8 mouse cellular contexts compared by ENCODE assay signal in genomic region chr17:29305058-29305806, GRCm38 (mm10). TPM values are rescaled to one million over a fixed set of nuclear protein-coding genes. Genes with fewer than 3 reads are reported as not detected.
DNase-seq lines count a peak whose midpoint lies in the region; ATAC-seq and TF ChIP-seq lines count a peak whose summit lies in the region.

No protein-coding gene starts in this region.

- no peak for TF ChIP-seq EP300 in heart, adult 2 months (IDR thresholded peaks at IDR 0.05; ENCODE audit: insufficient read depth, low read depth, low read length)

- TF ChIP-seq POLR2A in bone marrow, adult 2 months (IDR thresholded peaks at IDR 0.05; ENCODE audit: borderline replicate concordance, control insufficient read depth, low read depth, low read length), result no peak
- TF ChIP-seq POLR2A in heart, adult 2 months (IDR thresholded peaks at IDR 0.05; ENCODE audit: insufficient read depth, low read depth, low read length), result no peak

- H3K27ac ChIP-seq in forebrain, embryonic 10.5 days, result peak overlapping the region; percentile 56
- H3K27ac ChIP-seq in forebrain, embryonic 15.5 days (replicated peaks), result no peak overlapping the region
- peak overlapping the region; percentile 64 for H3K27ac ChIP-seq in bone marrow, adult 2 months (ENCODE audit: control insufficient read depth, insufficient read depth, low read depth, low read length, poor library complexity)
- H3K27ac ChIP-seq in heart, adult 2 months, result peak overlapping the region; percentile 3
- H3K27ac ChIP-seq in limb, embryonic 13.5 days, result peak overlapping the region; percentile 69; the same call in 1 of the 2 replicates

- no peak overlapping the region for H3K4me3 ChIP-seq in forebrain, embryonic 10.5 days
- no peak overlapping the region for H3K4me3 ChIP-seq in forebrain, embryonic 15.5 days
- peak overlapping the region; percentile 30 for H3K4me3 ChIP-seq in bone marrow, adult 2 months (replicated peaks; ENCODE audit: control insufficient read depth, low read depth, low read length)
- H3K4me3 ChIP-seq in heart, adult 2 months, result no peak overlapping the region
- no peak overlapping the region for H3K4me3 ChIP-seq in limb, embryonic 13.5 days

- H3K79me2 ChIP-seq in heart, adult 2 months (replicated peaks; ENCODE audit: control insufficient read depth, insufficient read depth, low read length), result no peaks in the 10 kb centered on the region

- no peaks in the 10 kb centered on the region for H3K27me3 ChIP-seq in forebrain, embryonic 10.5 days (ENCODE audit: poor library complexity, severe bottlenecking)
- no peaks in the 10 kb centered on the region for H3K27me3 ChIP-seq in forebrain, embryonic 15.5 days
- no peaks in the 10 kb centered on the region for H3K27me3 ChIP-seq in heart, adult 2 months (ENCODE audit: control insufficient read depth, insufficient read depth, low read length)
- H3K27me3 ChIP-seq in limb, embryonic 13.5 days, result no peaks in the 10 kb centered on the region

- no peak for DNase-seq in forebrain, embryonic 10.5 days (ENCODE audit: extremely low spot score, low spot score)
- DNase-seq in heart, adult 2 months, result peak; percentile 63 to 68
- DNase-seq in ovary, postnatal 10 days (ENCODE audit: low spot score), result no peak
- DNase-seq in right cerebral cortex, adult 2 months (ENCODE audit: low spot score in 2 of 2), result no peak
- no peak for DNase-seq in adrenal gland, adult (ENCODE audit: inconsistent age in 2 of 2, low spot score in 1 of 2)

- H3K4me2 ChIP-seq in forebrain, embryonic 15.5 days (replicated peaks), result no peak overlapping the region
- H3K4me2 ChIP-seq in limb, embryonic 13.5 days (replicated peaks), result peak overlapping the region; percentile 35

- H3K36me3 ChIP-seq in forebrain, embryonic 10.5 days (replicated peaks), result peaks cover 22% of the 10 kb centered on the region
- peaks cover 15% of the 10 kb centered on the region for H3K36me3 ChIP-seq in forebrain, embryonic 15.5 days
- H3K36me3 ChIP-seq in heart, adult 2 months (ENCODE audit: control insufficient read depth, insufficient read depth, low read length), result no peaks in the 10 kb centered on the region
- peaks cover 23% of the 10 kb centered on the region for H3K36me3 ChIP-seq in limb, embryonic 13.5 days

- intact Hi-C loops in heart, adult 2 months (cut with DNase I), result no loop called here

- no peak for TF ChIP-seq CTCF in bone marrow, adult 2 months (IDR thresholded peaks at IDR 0.05; ENCODE audit: control insufficient read depth, insufficient read depth, low read length)
- TF ChIP-seq CTCF in heart, adult 2 months (IDR thresholded peaks at IDR 0.05), result no peak

- WGBS in forebrain, embryonic 10.5 days, result 28% methylated on average over 15 of the region's 15 CpGs
- WGBS in forebrain, embryonic 15.5 days, result 35% methylated on average over 15 of the region's 15 CpGs
- WGBS in bone marrow, adult 2 months, result 14% methylated on average over 15 of the region's 15 CpGs
- 17% methylated on average over 15 of the region's 15 CpGs for WGBS in heart, adult 2 months
- WGBS in limb, embryonic 13.5 days, result 18% methylated on average over 15 of the region's 15 CpGs

- no peak overlapping the region for H3K9ac ChIP-seq in forebrain, embryonic 15.5 days (replicated peaks)
- 0 out of 2 replicates have a peak overlapping the region, but pooled peaks have one; percentile 15 for H3K9ac ChIP-seq in heart, adult 2 months (ENCODE audit: low read depth, low read length)
- 0 out of 2 replicates have a peak overlapping the region, but pooled peaks have one; percentile 31 for H3K9ac ChIP-seq in limb, embryonic 13.5 days

- peaks cover 3% of the 10 kb centered on the region; the same call in 1 of the 2 replicates for H3K9me3 ChIP-seq in forebrain, embryonic 10.5 days
- no peaks in the 10 kb centered on the region for H3K9me3 ChIP-seq in forebrain, embryonic 15.5 days
- no peaks in the 10 kb centered on the region for H3K9me3 ChIP-seq in limb, embryonic 13.5 days

- peaks cover 48% of the 10 kb centered on the region for H3K4me1 ChIP-seq in forebrain, embryonic 10.5 days
- H3K4me1 ChIP-seq in forebrain, embryonic 15.5 days, result no peaks in the 10 kb centered on the region
- peaks cover 17% of the 10 kb centered on the region for H3K4me1 ChIP-seq in bone marrow, adult 2 months (ENCODE audit: control insufficient read depth, insufficient read depth, low read length)
- peaks cover 14% of the 10 kb centered on the region for H3K4me1 ChIP-seq in heart, adult 2 months (ENCODE audit: control insufficient read depth, insufficient read depth, low read length)
- peaks cover 45% of the 10 kb centered on the region for H3K4me1 ChIP-seq in limb, embryonic 13.5 days

- ATAC-seq in forebrain, embryonic 15.5 days (replicated peaks), result no peak
- ATAC-seq in limb, embryonic 13.5 days (ENCODE audit: low FRiP score, low read depth), result no peak; the same call in 1 of the 2 replicates

RNA-seq across cellular contexts. Expression of gene Pi16, which starts 12.2 kb away (rescaled TPM):
- 0.71 and 0.73 TPM in 2 replicates for polyA plus RNA-seq in forebrain, embryonic 10.5 days (2016; fragmentation: Nextera tagmentation; extraction: Ambion mirVana)
- 1.4 and 1.8 TPM in 2 replicates for polyA plus RNA-seq in forebrain, embryonic 15.5 days (2015; fragmentation: Nextera tagmentation; extraction: Ambion mirVana)
- 71.5 and 171 TPM in 2 replicates for polyA plus RNA-seq in bone marrow, adult 2 months (2011; ENCODE audit: insufficient read depth, insufficient read length, low replicate concordance, missing spikeins)
- total RNA-seq in heart, adult 2 months (2021), result 10 to 100 TPM; 24.1 to 40.7 TPM
- polyA plus RNA-seq in heart, adult 2 months (2012; rRNA removed), result 63.1 and 73.5 TPM in 2 replicates
- 0.45 and 0.46 TPM in 2 replicates for polyA plus RNA-seq in limb, embryonic 13.5 days (2015; fragmentation: Nextera tagmentation; extraction: Ambion mirVana)

RNA-seq across cellular contexts. Expression of gene BC004004, which starts 36.6 kb away (rescaled TPM):
- 54.6 and 56.6 TPM in 2 replicates for polyA plus RNA-seq in forebrain, embryonic 10.5 days (2016; fragmentation: Nextera tagmentation; extraction: Ambion mirVana)
- polyA plus RNA-seq in forebrain, embryonic 15.5 days (2015; fragmentation: Nextera tagmentation; extraction: Ambion mirVana), result 96.2 and 96.4 TPM in 2 replicates
- polyA plus RNA-seq in bone marrow, adult 2 months (2011; ENCODE audit: insufficient read depth, insufficient read length, low replicate concordance, missing spikeins), result 35.1 and 81.6 TPM in 2 replicates
- total RNA-seq in heart, adult 2 months (2021), result 100 to 1,000 TPM; 264 to 318 TPM
- polyA plus RNA-seq in heart, adult 2 months (2012; rRNA removed), result 184 and 264 TPM in 2 replicates
- polyA plus RNA-seq in limb, embryonic 13.5 days (2015; fragmentation: Nextera tagmentation; extraction: Ambion mirVana), result 65.1 and 69.7 TPM in 2 replicates

RNA-seq across cellular contexts. Expression of gene Ppil1, which starts 41.2 kb away (rescaled TPM):
- 230 and 235 TPM in 2 replicates for polyA plus RNA-seq in forebrain, embryonic 10.5 days (2016; fragmentation: Nextera tagmentation; extraction: Ambion mirVana)
- 126 and 128 TPM in 2 replicates for polyA plus RNA-seq in forebrain, embryonic 15.5 days (2015; fragmentation: Nextera tagmentation; extraction: Ambion mirVana)
- 36.2 and 51.6 TPM in 2 replicates for polyA plus RNA-seq in bone marrow, adult 2 months (2011; ENCODE audit: insufficient read depth, insufficient read length, low replicate concordance, missing spikeins)
- total RNA-seq in heart, adult 2 months (2021), result 10 to 100 TPM; 28.4 to 31.1 TPM
- 33.2 and 41.7 TPM in 2 replicates for polyA plus RNA-seq in heart, adult 2 months (2012; rRNA removed)
- polyA plus RNA-seq in limb, embryonic 13.5 days (2015; fragmentation: Nextera tagmentation; extraction: Ambion mirVana), result 155 and 162 TPM in 2 replicates

RNA-seq across cellular contexts. Expression of gene Mtch1, which starts 42.5 kb away (rescaled TPM):
- 255 and 270 TPM in 2 replicates for polyA plus RNA-seq in forebrain, embryonic 10.5 days (2016; fragmentation: Nextera tagmentation; extraction: Ambion mirVana)
- polyA plus RNA-seq in forebrain, embryonic 15.5 days (2015; fragmentation: Nextera tagmentation; extraction: Ambion mirVana), result 432 and 464 TPM in 2 replicates
- 111 and 170 TPM in 2 replicates for polyA plus RNA-seq in bone marrow, adult 2 months (2011; ENCODE audit: insufficient read depth, insufficient read length, low replicate concordance, missing spikeins)
- total RNA-seq in heart, adult 2 months (2021), result 100 to 1,000 TPM; 186 to 203 TPM
- 234 and 293 TPM in 2 replicates for polyA plus RNA-seq in heart, adult 2 months (2012; rRNA removed)
- 328 and 333 TPM in 2 replicates for polyA plus RNA-seq in limb, embryonic 13.5 days (2015; fragmentation: Nextera tagmentation; extraction: Ambion mirVana)

RNA-seq across cellular contexts. Expression of gene Fgd2, which starts 55.5 kb away (rescaled TPM):
- 5.4 and 6.3 TPM in 2 replicates for polyA plus RNA-seq in forebrain, embryonic 10.5 days (2016; fragmentation: Nextera tagmentation; extraction: Ambion mirVana)
- polyA plus RNA-seq in forebrain, embryonic 15.5 days (2015; fragmentation: Nextera tagmentation; extraction: Ambion mirVana), result 5.5 and 6.0 TPM in 2 replicates
- 25.2 and 41.8 TPM in 2 replicates for polyA plus RNA-seq in bone marrow, adult 2 months (2011; ENCODE audit: insufficient read depth, insufficient read length, low replicate concordance, missing spikeins)
- total RNA-seq in heart, adult 2 months (2021), result 1 to 10 TPM; 1.9 to 2.4 TPM
- polyA plus RNA-seq in heart, adult 2 months (2012; rRNA removed), result 5.9 and 9.2 TPM in 2 replicates
- polyA plus RNA-seq in limb, embryonic 13.5 days (2015; fragmentation: Nextera tagmentation; extraction: Ambion mirVana), result 4.3 and 6.7 TPM in 2 replicates

Comparison
In these comparisons a context has a peak if more than half of its experiments do, and no peak if none do; other contexts are left out.
1. DNase-seq: peak in heart, adult 2 months (2 of 2); none in forebrain, embryonic 10.5 days (single experiment), ovary, postnatal 10 days (single experiment), right cerebral cortex, adult 2 months (0 of 2) and adrenal gland, adult (0 of 2).
2. RNA of gene Pi16, which starts 12.2 kb away (polyA plus RNA-seq): 71.5 to 171 TPM in bone marrow, adult 2 months and 63.1 to 73.5 TPM in heart, adult 2 months; 1.4 to 1.8 TPM in forebrain, embryonic 15.5 days, 0.71 to 0.73 TPM in forebrain, embryonic 10.5 days and 0.45 to 0.46 TPM in limb, embryonic 13.5 days; every median in the first group is over 10 times any median in the second.